Mouse (Mus musculus): Measurements from ENCODE around the gene Zfyve9. TPM values are rescaled to one million over a fixed set of nuclear protein-coding genes. Genes with fewer than 3 reads are reported as not detected.

The Zfyve9 gene
- polyA plus RNA-seq, 1 experiment from 2014 or later: 0.95 TPM

DNA sequence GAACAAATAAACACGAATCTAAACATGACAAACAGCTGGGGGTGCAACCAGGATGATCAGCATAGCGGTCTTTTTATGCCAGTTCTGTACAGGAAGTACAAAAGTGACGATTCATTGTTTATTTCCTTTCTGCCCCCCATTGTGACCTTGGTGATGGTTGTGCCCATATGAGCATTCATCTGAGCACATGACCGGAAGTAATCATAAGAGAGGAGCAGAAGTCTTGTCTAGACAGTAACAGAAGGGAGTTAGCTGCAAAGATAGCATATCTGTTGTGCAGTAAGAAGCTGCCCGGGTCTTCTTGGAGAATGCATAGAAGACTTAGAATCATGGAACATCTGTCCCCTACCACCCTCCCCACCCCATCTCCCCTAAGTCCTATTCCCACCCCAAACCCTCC lies 141.8 kb downstream of the Zfyve9 start:
- ATAC-seq: peak; percentile 45; the same call in 1 of the 2 replicates
- DNase-seq: no peak
- H3K9ac ChIP-seq (replicated peaks): no peak overlapping the region

GRCm38 (mm10) chr4:108637721-108638120 lies 142.9 kb downstream of the Zfyve9 start:
- Histone ChIP-seq H3K27ac (ENCODE audit: low read depth) (no peak overlapping the region), H3K4me1 (ENCODE audit: insufficient read depth) (no peaks in the 10 kb centered on the region), H3K36me3 (replicated peaks; ENCODE audit: insufficient read depth, low read length) (peaks cover 23% of the 10 kb centered on the region)

More for the DNA sequence above, 141.8 kb downstream of the Zfyve9 start:
- H3K27ac ChIP-seq (ENCODE audit: low read depth): no peak overlapping the region
- no peak overlapping the region for H3K4me2 ChIP-seq (ENCODE audit: low read depth, low read length)
- no peaks in the 10 kb centered on the region for H3K4me1 ChIP-seq (ENCODE audit: insufficient read depth)
- H3K36me3 ChIP-seq (replicated peaks; ENCODE audit: insufficient read depth, low read length): peaks cover 17% of the 10 kb centered on the region
- no peaks in the 10 kb centered on the region for H3K9me3 ChIP-seq (ENCODE audit: low read length)
- H3K4me3 ChIP-seq (ENCODE audit: low read depth, low read length): no peak overlapping the region
- no peaks in the 10 kb centered on the region for H3K27me3 ChIP-seq (ENCODE audit: insufficient read depth, low read length)
- WGBS (ENCODE audit: insufficient replicate concordance): 36% methylated on average over 5 of the region's 5 CpGs
- TF ChIP-seq EP300 (IDR thresholded peaks at IDR 0.05; ENCODE audit: low read depth) (0 out of 2 replicates have a peak, but pooled peaks have one; percentile 14), CTCF (IDR thresholded peaks at IDR 0.05; ENCODE audit: low read depth) (no peak)

DNA sequence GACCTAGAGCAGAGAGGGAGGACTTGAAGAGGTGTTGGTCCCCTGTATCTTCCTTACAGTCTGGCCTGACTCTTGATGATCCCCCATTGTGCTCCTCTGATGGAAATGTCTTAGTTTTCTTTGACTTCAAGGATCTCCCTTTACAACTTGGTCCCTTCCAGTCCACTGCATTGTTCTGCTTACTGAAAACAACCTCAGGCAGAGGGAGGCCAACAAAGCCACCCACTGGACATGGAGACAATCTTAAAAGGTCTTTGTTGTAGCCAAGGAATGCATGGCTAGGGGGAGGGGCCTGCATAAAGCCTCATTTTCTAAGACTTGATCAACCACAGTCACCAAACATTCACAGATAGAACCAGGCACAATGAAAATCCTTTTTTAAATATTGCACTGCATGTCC lies 145.5 kb downstream of the Zfyve9 start:
- H3K4me2 ChIP-seq (ENCODE audit: low read depth, low read length): no peak overlapping the region
- no peak overlapping the region for H3K9ac ChIP-seq (replicated peaks)
- no peaks in the 10 kb centered on the region for H3K4me1 ChIP-seq (ENCODE audit: insufficient read depth)
- no peaks in the 10 kb centered on the region for H3K9me3 ChIP-seq (ENCODE audit: low read length)
- ATAC-seq: no peak
- no peak overlapping the region for H3K4me3 ChIP-seq (ENCODE audit: low read depth, low read length)
- no peak overlapping the region for H3K27ac ChIP-seq (ENCODE audit: low read depth)
- peaks cover 41% of the 10 kb centered on the region for H3K36me3 ChIP-seq (replicated peaks; ENCODE audit: insufficient read depth, low read length)
- H3K27me3 ChIP-seq (ENCODE audit: insufficient read depth, low read length): no peaks in the 10 kb centered on the region
- no peak for DNase-seq
- TF ChIP-seq CTCF (IDR thresholded peaks at IDR 0.05; ENCODE audit: low read depth) (no peak), EP300 (IDR thresholded peaks at IDR 0.05; ENCODE audit: low read depth) (no peak)

More at GRCm38 (mm10) chr4:108637721-108638120, 142.9 kb downstream of the Zfyve9 start:
- TF ChIP-seq CTCF (IDR thresholded peaks at IDR 0.05; ENCODE audit: low read depth): no peak
- TF ChIP-seq EP300 (IDR thresholded peaks at IDR 0.05; ENCODE audit: low read depth): no peak
- 85% methylated on average over 3 of the region's 3 CpGs for WGBS (ENCODE audit: insufficient replicate concordance)
- ATAC-seq (no peak), DNase-seq (no peak)
- no peak overlapping the region for H3K4me2 ChIP-seq (ENCODE audit: low read depth, low read length)
- no peaks in the 10 kb centered on the region for H3K27me3 ChIP-seq (ENCODE audit: insufficient read depth, low read length)
- no peak overlapping the region for H3K4me3 ChIP-seq (ENCODE audit: low read depth, low read length)
- no peaks in the 10 kb centered on the region for H3K9me3 ChIP-seq (ENCODE audit: low read length)
- H3K9ac ChIP-seq (replicated peaks): no peak overlapping the region

GRCm38 (mm10) chr4:108634696-108635095 lies 145.9 kb downstream of the Zfyve9 start:
- no peaks in the 10 kb centered on the region for H3K4me1 ChIP-seq (ENCODE audit: insufficient read depth)
- WGBS (ENCODE audit: insufficient replicate concordance): 82% methylated on average over 4 of the region's 4 CpGs
- H3K4me2 ChIP-seq (ENCODE audit: low read depth, low read length): no peak overlapping the region
- TF ChIP-seq EP300 (IDR thresholded peaks at IDR 0.05; ENCODE audit: low read depth) (no peak), CTCF (IDR thresholded peaks at IDR 0.05; ENCODE audit: low read depth) (no peak)
- no peaks in the 10 kb centered on the region for H3K9me3 ChIP-seq (ENCODE audit: low read length)
- H3K36me3 ChIP-seq (replicated peaks; ENCODE audit: insufficient read depth, low read length): peaks cover 45% of the 10 kb centered on the region
- H3K27ac ChIP-seq (ENCODE audit: low read depth): no peak overlapping the region
- DNase-seq (no peak), ATAC-seq (no peak)
- H3K4me3 ChIP-seq (ENCODE audit: low read depth, low read length): no peak overlapping the region
- no peak overlapping the region for H3K9ac ChIP-seq (replicated peaks)
- no peaks in the 10 kb centered on the region for H3K27me3 ChIP-seq (ENCODE audit: insufficient read depth, low read length)

- no peak for ATAC-seq
Observed at GRCm38 (mm10) chr4:108633703-108634102, 146.9 kb downstream of the Zfyve9 start.

GRCm38 (mm10) chr4:108631616-108632015 lies 149.0 kb downstream of the Zfyve9 start:
- DNase-seq (no peak), ATAC-seq (no peak)
- Histone ChIP-seq H3K4me1 (ENCODE audit: insufficient read depth) (no peaks in the 10 kb centered on the region), H3K4me3 (ENCODE audit: low read depth, low read length) (no peak overlapping the region), H3K27ac (ENCODE audit: low read depth) (no peak overlapping the region), H3K27me3 (ENCODE audit: insufficient read depth, low read length) (no peaks in the 10 kb centered on the region), H3K9ac (replicated peaks) (no peak overlapping the region), H3K4me2 (ENCODE audit: low read depth, low read length) (no peak overlapping the region), H3K36me3 (replicated peaks; ENCODE audit: insufficient read depth, low read length) (peaks cover 64% of the 10 kb centered on the region), H3K9me3 (ENCODE audit: low read length) (no peaks in the 10 kb centered on the region)
- WGBS (ENCODE audit: insufficient replicate concordance): 88% methylated on average over 4 of the region's 4 CpGs
- TF ChIP-seq CTCF (IDR thresholded peaks at IDR 0.05; ENCODE audit: low read depth) (no peak), EP300 (IDR thresholded peaks at IDR 0.05; ENCODE audit: low read depth) (no peak)

More at GRCm38 (mm10) chr4:108633703-108634102, 146.9 kb downstream of the Zfyve9 start:
- peaks cover 48% of the 10 kb centered on the region for H3K36me3 ChIP-seq (replicated peaks; ENCODE audit: insufficient read depth, low read length)
- no peak overlapping the region for H3K4me3 ChIP-seq (ENCODE audit: low read depth, low read length)
- no peaks in the 10 kb centered on the region for H3K27me3 ChIP-seq (ENCODE audit: insufficient read depth, low read length)
- TF ChIP-seq CTCF (IDR thresholded peaks at IDR 0.05; ENCODE audit: low read depth): no peak
- no peak for TF ChIP-seq EP300 (IDR thresholded peaks at IDR 0.05; ENCODE audit: low read depth)
- no peak overlapping the region for H3K9ac ChIP-seq (replicated peaks)
- WGBS (ENCODE audit: insufficient replicate concordance): 85% methylated on average over 12 of the region's 12 CpGs
- no peaks in the 10 kb centered on the region for H3K9me3 ChIP-seq (ENCODE audit: low read length)
- no peak overlapping the region for H3K27ac ChIP-seq (ENCODE audit: low read depth)
- no peaks in the 10 kb centered on the region for H3K4me1 ChIP-seq (ENCODE audit: insufficient read depth)
- no peak overlapping the region for H3K4me2 ChIP-seq (ENCODE audit: low read depth, low read length)
- no peak for DNase-seq

DNA sequence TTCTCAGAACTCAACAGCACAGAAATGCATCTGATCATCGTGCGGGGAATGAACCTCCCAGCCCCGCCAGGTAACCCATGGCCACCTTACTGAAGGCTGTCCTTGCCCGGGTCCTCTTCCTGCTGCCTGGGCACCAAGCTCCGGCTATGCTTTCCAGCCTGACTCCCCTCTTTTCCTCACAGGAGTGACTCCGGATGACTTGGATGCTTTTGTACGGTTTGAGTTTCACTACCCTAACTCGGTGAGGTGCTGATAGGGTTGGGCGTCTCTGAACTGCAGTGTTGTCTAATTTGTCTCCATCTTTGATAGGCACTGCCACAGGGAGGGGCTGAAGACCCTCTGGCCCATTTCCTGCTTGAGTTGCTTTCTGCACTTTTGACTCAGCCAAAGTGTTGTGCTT lies 150.5 kb downstream of the Zfyve9 start:
- no peaks in the 10 kb centered on the region for H3K4me1 ChIP-seq (ENCODE audit: insufficient read depth)
- H3K4me3 ChIP-seq (ENCODE audit: low read depth, low read length): no peak overlapping the region
- H3K36me3 ChIP-seq (replicated peaks; ENCODE audit: insufficient read depth, low read length): peaks cover 72% of the 10 kb centered on the region
- TF ChIP-seq CTCF (IDR thresholded peaks at IDR 0.05; ENCODE audit: low read depth) (no peak), EP300 (IDR thresholded peaks at IDR 0.05; ENCODE audit: low read depth) (no peak)
- no peak overlapping the region for H3K27ac ChIP-seq (ENCODE audit: low read depth)
- DNase-seq (no peak), ATAC-seq (no peak)
- H3K9ac ChIP-seq (replicated peaks): no peak overlapping the region
- WGBS (ENCODE audit: insufficient replicate concordance): 88% methylated on average over 9 of the region's 9 CpGs
- no peaks in the 10 kb centered on the region for H3K9me3 ChIP-seq (ENCODE audit: low read length)
- H3K4me2 ChIP-seq (ENCODE audit: low read depth, low read length): no peak overlapping the region
- no peaks in the 10 kb centered on the region for H3K27me3 ChIP-seq (ENCODE audit: insufficient read depth, low read length)

Data from liver, postnatal 0 days (tissue).